Mouse (Mus musculus) ES-Bruce4 (cell line): ENCODE measurements around the gene Eno2.

Experiments
- EP300 ChIP-seq: IDR thresholded peaks from 2 replicates; pipeline ENCODE4 v1.6.1; 2011; ENCODE audit warnings: low read depth, low read length; ENCODE audit not compliant: insufficient read depth
- POLR2A ChIP-seq: IDR thresholded peaks from one replicate; pipeline ENCODE4 v1.8.1; 2011; ENCODE audit warnings: low read length; ENCODE audit not compliant: insufficient read depth

- no peak for TF ChIP-seq POLR2A
- no peak for TF ChIP-seq EP300
These were observed 43.4 kb upstream of the Eno2 start for GRCm38 (mm10) chr6:124812848-124813247.
